Mouse (Mus musculus) common myeloid progenitor, adult 5-6 weeks (primary cell): ENCODE measurements at regions not wholly inside any gene's neighbourhood (a gene's known extent, or its start where the extent isn't known, plus 50 kb on each side); places are given as distances from the start of the nearest gene placed in this dataset.

Experiments used
- ATAC-seq: replicated peaks from 2 replicates; pipeline ENCODE4 v1.8.0; 2016; ENCODE audit warnings: low read depth, mild to moderate bottlenecking, moderate TSS enrichment, inconsistent platforms; ENCODE audit not compliant: poor library complexity, severe bottlenecking

- ATAC-seq: no peak
Measured at GRCm38 (mm10) chr15:69766743-69767142, 3266.0 kb upstream of the Lrrc6 start.

- ATAC-seq: no peak
Measured at GRCm38 (mm10) chr15:69752616-69753015, 3251.9 kb upstream of the Lrrc6 start.

GRCm38 (mm10) chr15:69714680-69715079 lies 3214.0 kb upstream of the Lrrc6 start:
- no peak for ATAC-seq

DNA sequence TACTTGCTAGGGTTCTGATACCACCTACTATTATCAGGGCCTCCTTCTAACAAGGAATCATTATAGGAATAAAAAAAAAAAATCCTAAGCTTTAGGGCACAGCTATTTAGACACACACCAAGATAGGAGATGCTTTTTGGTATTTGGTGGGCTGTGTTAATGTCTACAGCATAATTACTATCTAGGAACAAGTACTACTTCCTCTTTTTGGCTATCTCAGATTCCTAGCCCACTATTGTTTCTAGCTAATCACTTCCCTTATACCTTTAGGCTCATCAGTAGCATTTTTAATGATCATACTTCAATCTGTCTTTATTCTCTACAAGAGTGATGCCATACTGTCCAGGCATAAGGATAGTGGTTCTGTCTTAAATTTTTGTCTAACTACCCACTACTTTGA lies 3213.2 kb upstream of the Lrrc6 start:
- peak; percentile 78 for ATAC-seq

GRCm38 (mm10) chr15:69695639-69696205 lies 3195.0 kb upstream of the Lrrc6 start:
- no peak for ATAC-seq

GRCm38 (mm10) chr15:69690501-69690900 lies 3189.8 kb upstream of the Lrrc6 start:
- ATAC-seq: peak; percentile 90
